Mouse (Mus musculus) left cerebral cortex, adult 8-10 months (tissue): Measurements from ENCODE around the gene Sult2a5. TPM values are rescaled to one million over a fixed set of nuclear protein-coding genes. Genes with fewer than 3 reads are reported as not detected.

ENCODE experiments used
- DNase-seq, 2 experiments: peaks; one replicate each; pipeline ENCODE4 v3.0.0; 2022; ENCODE audit warnings: low spot score in 2 of 2
- total RNA-seq, 4 experiments: library from RNA; stranded (reverse); gene quantifications; 2 replicates each; pipeline ENCODE4 v1.2.4; 2022

The Sult2a5 gene
- not detected for total RNA-seq

DNA sequence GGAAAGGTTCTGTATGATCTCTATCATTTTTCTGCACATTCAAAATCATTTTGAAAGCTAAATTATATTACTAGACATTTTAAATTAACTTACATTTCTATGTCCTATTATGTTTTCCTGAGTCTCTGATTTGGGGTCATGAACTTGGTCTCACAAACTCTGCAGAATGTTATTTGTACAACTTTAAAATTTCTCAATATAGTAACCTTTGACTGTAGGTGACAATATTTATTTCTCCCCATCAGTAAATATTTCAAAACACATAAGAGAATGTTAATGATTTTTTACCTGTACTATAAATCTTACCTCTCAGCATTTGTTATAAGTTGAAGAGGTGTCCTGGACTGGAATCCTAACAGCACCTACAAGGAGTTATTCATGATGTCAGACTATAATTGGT lies at the start of gene Sult2a5:
Gene Sult2a5, plus strand, starts transcription at position 301 of the 400 bp plus-strand sequence.
- no peak for DNase-seq

Other genes with a start within 250 kb of the Sult2a5 start
- 1 to 10 TPM in 1 of 4 experiments, under 1 TPM in 3; 0.42 to 1.1 (median 0.69) TPM for gene Cabp5, start 225.8 kb upstream of the Sult2a5 start, total RNA-seq
- under 1 TPM in 2 of 4 experiments, not detected in 2; 0.81 to 0.94 TPM for gene Bsph1, start 173.1 kb upstream of the Sult2a5 start, total RNA-seq
- not detected for gene Bsph2, start 52.9 kb upstream of the Sult2a5 start, total RNA-seq
- not detected for gene Sult2a2, start 109.5 kb downstream of the Sult2a5 start, total RNA-seq
- gene Sult2a1, start 213.4 kb downstream of the Sult2a5 start, total RNA-seq = not detected